Mouse (Mus musculus) forebrain, embryonic 10.5 days (tissue): ENCODE data around the gene Acvrl1. TPM values are rescaled to one million over a fixed set of nuclear protein-coding genes. Genes with fewer than 3 reads are reported as not detected.

Experiments used
- DNase-seq: peaks from one replicate; pipeline ENCODE4 v3.0.0-alpha.2; 2017; ENCODE audit warnings: low spot score; ENCODE audit errors: extremely low spot score
- H3K27ac ChIP-seq: fragments of 300-500 bp; sonication (generic); 2 replicates; pipeline ENCODE4 v1.5.1; 2016; ENCODE audit warnings: mild to moderate bottlenecking
- H3K27me3 ChIP-seq: fragments of 300-500 bp; sonication (generic); 2 replicates; pipeline ENCODE4 v1.6.1; 2016; ENCODE audit warnings: mild to moderate bottlenecking; ENCODE audit not compliant: poor library complexity, severe bottlenecking
- H3K36me3 ChIP-seq: fragments of 300-500 bp; sonication (generic); replicated peaks from 2 replicates; pipeline ENCODE4 v1.6.1; 2016; ENCODE audit warnings: mild to moderate bottlenecking, moderate library complexity
- H3K4me1 ChIP-seq: fragments of 300-500 bp; sonication (generic); 2 replicates; pipeline ENCODE4 v1.6.1; 2016
- H3K4me3 ChIP-seq: fragments of 300-500 bp; sonication (generic); 2 replicates; pipeline ENCODE4 v1.5.1; 2016; ENCODE audit warnings: mild to moderate bottlenecking, moderate library complexity
- H3K9me3 ChIP-seq: fragments of 300-500 bp; sonication (generic); 2 replicates; pipeline ENCODE4 v1.6.1; 2016; ENCODE audit warnings: mild to moderate bottlenecking, moderate library complexity
- WGBS: fragments of 180-500 bp; shearing (Covaris S2); methylation state at CpG from one replicate; pipeline ENCODE4 v1.1.7; 2016; 5-methylcytosine and 5-hydroxymethylcytosine counted together
- polyA plus RNA-seq: library from polyadenylated mRNA; unstranded; fragments of >200 nt; fragmentation: Nextera tagmentation; extraction: Ambion mirVana; gene quantifications from 2 replicates; pipeline ENCODE4 v1.2.1, GENCODE M21; 2016

The Acvrl1 gene
- polyA plus RNA-seq, 1 experiment from 2014 or later = 8.0 TPM

GRCm38 (mm10) chr15:101169910-101170309 is 41.6 kb downstream of the Acvrl1 start:
- Histone ChIP-seq H3K4me3 (no peak overlapping the region), H3K27ac (no peak overlapping the region), H3K4me1 (peaks cover 19% of the 10 kb centered on the region), H3K9me3 (no peaks in the 10 kb centered on the region), H3K36me3 (no peaks in the 10 kb centered on the region), H3K27me3 (peaks cover 40% of the 10 kb centered on the region)
- WGBS = 93% methylated on average over 5 of the region's 5 CpGs
- no peak for DNase-seq

- Histone ChIP-seq H3K27ac (no peak overlapping the region), H3K4me3 (no peak overlapping the region), H3K27me3 (peaks cover 40% of the 10 kb centered on the region), H3K36me3 (no peaks in the 10 kb centered on the region), H3K4me1 (peaks cover 25% of the 10 kb centered on the region), H3K9me3 (no peaks in the 10 kb centered on the region)
- DNase-seq = no peak
- WGBS = 79% methylated on average over 10 of the region's 10 CpGs
These were observed 42.2 kb downstream of the Acvrl1 start for GRCm38 (mm10) chr15:101170413-101170980.

GRCm38 (mm10) chr15:101171272-101171671 is 43.0 kb downstream of the Acvrl1 start:
- Histone ChIP-seq H3K27me3 (peaks cover 32% of the 10 kb centered on the region), H3K4me3 (no peak overlapping the region), H3K36me3 (no peaks in the 10 kb centered on the region), H3K4me1 (peaks cover 33% of the 10 kb centered on the region), H3K9me3 (no peaks in the 10 kb centered on the region), H3K27ac (no peak overlapping the region)
- 80% methylated on average over 4 of the region's 4 CpGs for WGBS
- DNase-seq = no peak

GRCm38 (mm10) chr15:101172016-101172415 is 43.7 kb downstream of the Acvrl1 start:
- Histone ChIP-seq H3K4me1 (peaks cover 40% of the 10 kb centered on the region), H3K27me3 (peaks cover 32% of the 10 kb centered on the region), H3K27ac (no peak overlapping the region), H3K9me3 (no peaks in the 10 kb centered on the region), H3K4me3 (no peak overlapping the region), H3K36me3 (no peaks in the 10 kb centered on the region)
- WGBS = 95% methylated on average over 2 of the region's 2 CpGs
- no peak for DNase-seq

- WGBS = under 1% methylated on average over 51 of the region's 87 CpGs
- Histone ChIP-seq H3K27ac (peak within 1 kb of the TSS; percentile 98), H3K36me3 (no peaks in the 10 kb centered on the region), H3K4me1 (peaks cover 50% of the 10 kb centered on the region), H3K9me3 (no peaks in the 10 kb centered on the region), H3K4me3 (peak within 1 kb of the TSS; percentile 98), H3K27me3 (peaks cover 32% of the 10 kb centered on the region)
- peak; percentile 87 for DNase-seq
These were observed 45.3 kb downstream of the Acvrl1 start, which contains the start of gene Acvr1b for GRCm38 (mm10) chr15:101173421-101174211. Gene Acvr1b (plus strand): TSS chr15:101174067.

- DNase-seq = peak; percentile 49
- Histone ChIP-seq H3K4me1 (peaks cover 55% of the 10 kb centered on the region), H3K36me3 (no peaks in the 10 kb centered on the region), H3K27ac (peak overlapping the region; percentile 98), H3K9me3 (no peaks in the 10 kb centered on the region), H3K4me3 (peak overlapping the region; percentile 98), H3K27me3 (peaks cover 32% of the 10 kb centered on the region)
- WGBS = under 1% methylated on average over 41 of the region's 46 CpGs
These were observed 46.2 kb downstream of the Acvrl1 start for GRCm38 (mm10) chr15:101174294-101175130.

GRCm38 (mm10) chr15:101175131-101175460 is 46.8 kb downstream of the Acvrl1 start:
- Histone ChIP-seq H3K9me3 (no peaks in the 10 kb centered on the region), H3K27ac (peak overlapping the region; percentile 98), H3K27me3 (peaks cover 31% of the 10 kb centered on the region), H3K4me3 (peak overlapping the region; percentile 98), H3K36me3 (no peaks in the 10 kb centered on the region), H3K4me1 (peaks cover 57% of the 10 kb centered on the region)
- no peak for DNase-seq
- 21% methylated on average over 5 of the region's 5 CpGs for WGBS

GRCm38 (mm10) chr15:101175613-101176283 is 47.4 kb downstream of the Acvrl1 start:
- peak overlapping the region; percentile 98 for H3K27ac ChIP-seq
- 36% methylated on average over 17 of the region's 17 CpGs for WGBS
- H3K36me3 ChIP-seq = no peaks in the 10 kb centered on the region; the same call in 1 of the 2 replicates
- H3K4me1 ChIP-seq = peaks cover 64% of the 10 kb centered on the region
- peak overlapping the region; percentile 98 for H3K4me3 ChIP-seq
- peak; percentile 59 for DNase-seq
- H3K27me3 ChIP-seq = peaks cover 24% of the 10 kb centered on the region
- no peaks in the 10 kb centered on the region for H3K9me3 ChIP-seq

GRCm38 (mm10) chr15:101176284-101176680 is 48.0 kb downstream of the Acvrl1 start:
- Histone ChIP-seq H3K9me3 (no peaks in the 10 kb centered on the region), H3K36me3 (no peaks in the 10 kb centered on the region; the same call in 1 of the 2 replicates), H3K4me1 (peaks cover 69% of the 10 kb centered on the region), H3K27me3 (peaks cover 21% of the 10 kb centered on the region), H3K27ac (peak overlapping the region; percentile 98; the same call in 1 of the 2 replicates), H3K4me3 (peak overlapping the region; percentile 98)
- no peak for DNase-seq
- WGBS = 61% methylated on average over 3 of the region's 3 CpGs

GRCm38 (mm10) chr15:101176795-101177691 is 48.7 kb downstream of the Acvrl1 start:
- Histone ChIP-seq H3K27ac (no peak overlapping the region), H3K9me3 (no peaks in the 10 kb centered on the region), H3K4me1 (peaks cover 77% of the 10 kb centered on the region), H3K4me3 (no peak overlapping the region; the same call in 1 of the 2 replicates), H3K27me3 (peaks cover 15% of the 10 kb centered on the region), H3K36me3 (no peaks in the 10 kb centered on the region; the same call in 1 of the 2 replicates)
- WGBS = 74% methylated on average over 8 of the region's 8 CpGs
- DNase-seq = no peak

- Histone ChIP-seq H3K36me3 (peaks cover 26% of the 10 kb centered on the region), H3K27ac (no peak overlapping the region), H3K4me1 (peaks cover 65% of the 10 kb centered on the region), H3K4me3 (no peak overlapping the region), H3K9me3 (no peaks in the 10 kb centered on the region; the same call in 1 of the 2 replicates), H3K27me3 (no peaks in the 10 kb centered on the region)
- no peak for DNase-seq
- 83% methylated on average over 15 of the region's 15 CpGs for WGBS
These were observed 52.2 kb downstream of the Acvrl1 start for GRCm38 (mm10) chr15:101180363-101181105.
